Mouse (Mus musculus): ENCODE measurements around the gene Fam208a.

GRCm38 (mm10) chr14:27388616-27389015 lies 40.0 kb upstream of the Fam208a start:
- TF ChIP-seq CTCF (IDR thresholded peaks at IDR 0.05; ENCODE audit: insufficient read depth, low read length): no peak
- no peak for TF ChIP-seq POLR2A (IDR thresholded peaks at IDR 0.05; ENCODE audit: borderline replicate concordance, extremely low read depth, low read depth, low read length)
